Mouse (Mus musculus) left cerebral cortex, adult 18-20 months (tissue): ENCODE results near the gene Ltc4s. TPM values are rescaled to one million over a fixed set of nuclear protein-coding genes. Genes with fewer than 3 reads are reported as not detected.

Experiments used
- DNase-seq, 2 experiments: peaks; one replicate each; pipeline ENCODE4 v3.0.0; 2021 to 2022; ENCODE audit warnings: low spot score in 2 of 2, mixed read lengths in 1 of 2
- total RNA-seq, 2 experiments: library from RNA; stranded (reverse); gene quantifications; 2 replicates each; pipeline ENCODE4 v1.2.3; 2021

The Ltc4s gene
- total RNA-seq, 2 experiments from 2014 or later: 6.1 to 7.0 TPM

- DNase-seq: no peak
Observed at GRCm38 (mm10) chr11:50252166-50252565, 13.8 kb upstream of the Ltc4s start.

DNA sequence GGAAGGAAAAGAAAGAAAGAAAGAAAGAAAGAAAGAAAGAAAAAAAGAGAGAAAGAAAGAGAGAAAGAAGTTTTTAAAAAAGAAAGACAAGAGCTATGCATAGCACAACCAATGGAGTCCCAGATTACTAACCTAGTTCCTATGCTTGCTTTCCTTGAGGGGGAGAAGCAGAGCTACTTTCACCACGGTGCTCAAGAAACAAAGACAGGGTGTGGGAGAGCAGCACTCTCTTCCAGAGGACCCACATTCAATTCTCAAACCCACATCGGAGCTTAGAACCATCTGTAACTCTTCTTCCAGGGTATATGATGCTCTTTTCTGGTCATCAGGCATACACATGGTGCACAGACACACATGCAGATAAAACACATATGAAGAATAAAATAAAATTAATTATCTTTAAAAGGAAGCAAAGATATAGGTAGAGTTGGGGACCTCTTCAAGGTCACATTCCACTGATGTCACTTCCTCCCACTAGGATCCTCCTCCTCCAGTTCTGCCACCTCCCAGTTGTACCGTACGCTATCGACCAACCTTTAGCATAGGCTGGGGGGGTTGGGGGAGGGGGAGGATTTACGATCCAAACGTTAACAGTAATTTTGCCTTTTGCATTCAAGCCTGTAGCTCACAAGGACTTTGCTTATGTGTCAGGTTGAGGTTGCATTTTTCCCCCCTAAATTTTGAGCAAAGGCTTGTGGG lies 10.2 kb upstream of the Ltc4s start:
- DNase-seq: no peak

DNA sequence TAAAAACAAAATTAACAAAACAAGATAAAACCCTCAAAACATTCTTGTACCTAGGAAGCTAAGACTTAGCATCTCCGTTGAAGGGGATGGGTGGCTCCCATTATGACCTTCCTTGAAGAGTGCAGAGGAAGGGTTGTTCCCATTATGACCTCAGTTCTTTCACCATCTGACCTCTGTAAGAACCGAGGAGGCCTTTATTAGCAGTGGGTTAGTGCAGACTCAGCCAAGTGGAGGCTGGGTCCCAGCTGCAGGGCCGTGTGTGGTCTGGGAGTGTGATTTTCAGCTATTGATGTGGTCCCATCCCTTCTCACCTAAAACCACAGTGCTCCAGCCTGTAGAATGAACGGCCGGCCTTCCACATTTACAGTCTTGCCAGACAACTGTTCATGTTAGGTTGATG lies 6.9 kb upstream of the Ltc4s start:
- no peak for DNase-seq

DNA sequence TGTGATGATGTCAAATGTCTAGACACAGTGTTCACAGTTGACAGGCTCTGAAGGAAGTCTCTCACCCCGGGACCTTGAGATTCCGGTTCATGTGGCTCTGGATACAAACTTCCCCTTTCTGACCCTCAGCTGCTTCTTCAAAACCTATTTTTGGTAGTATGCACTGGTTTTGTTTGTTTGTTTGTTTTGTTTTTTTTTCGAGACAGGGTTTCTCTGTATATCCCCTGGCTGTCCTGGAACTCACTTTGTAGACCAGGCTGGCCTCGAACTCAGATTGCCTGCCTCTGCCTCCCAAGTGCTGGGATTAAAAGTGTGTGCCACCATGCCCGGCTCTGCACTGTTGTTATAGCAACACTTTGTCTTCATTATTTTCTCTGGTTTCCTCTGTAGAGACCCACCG lies 5.5 kb upstream of the Ltc4s start:
- no peak for DNase-seq

- no peak for DNase-seq
Observed at GRCm38 (mm10) chr11:50240235-50240911, 2.0 kb upstream of the Ltc4s start.

DNA sequence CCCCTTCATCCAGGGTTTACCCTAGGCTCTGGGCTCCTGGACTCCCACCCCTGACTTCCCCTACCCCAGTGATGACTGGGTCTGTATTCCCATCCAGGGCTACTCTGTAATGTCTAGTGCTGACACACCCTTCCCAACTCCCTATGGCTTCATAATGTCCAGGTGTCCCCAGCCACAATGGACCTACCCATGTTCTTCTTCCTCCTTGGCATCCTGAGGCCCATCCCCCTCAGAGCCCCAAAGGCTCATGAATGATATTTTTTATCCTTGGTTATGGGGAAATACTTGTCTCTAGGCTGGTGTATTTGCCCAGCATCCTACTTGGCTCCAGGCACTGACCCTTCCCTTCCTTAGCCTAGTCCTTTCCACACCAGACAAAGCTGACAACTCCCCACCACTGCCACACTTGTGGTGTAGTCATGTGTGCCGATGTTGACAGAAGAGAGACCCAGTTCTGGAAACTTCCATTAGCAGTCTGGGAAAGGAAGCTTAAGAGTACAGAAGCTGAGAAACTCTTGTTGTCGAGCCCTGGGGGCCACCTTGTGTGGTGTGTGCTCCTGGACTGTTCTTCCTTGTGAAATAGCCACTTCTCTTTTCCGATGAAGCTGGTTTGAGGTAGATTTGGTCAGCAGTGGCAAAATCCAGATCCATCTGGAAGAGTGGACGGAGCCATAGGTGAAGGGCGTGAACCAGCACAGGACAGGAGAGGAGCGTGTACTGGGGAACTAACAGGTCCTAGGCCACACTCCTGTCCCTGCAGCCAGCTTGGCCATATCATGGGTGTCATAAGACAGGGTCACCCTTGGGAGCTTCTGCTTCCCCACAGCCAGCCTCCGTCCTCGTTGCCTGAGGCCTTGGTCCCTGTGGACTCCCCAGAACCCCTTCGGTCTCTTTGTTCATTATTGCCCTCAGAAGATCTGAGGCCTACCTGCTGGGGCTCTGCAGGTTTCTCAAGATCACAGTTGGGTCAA lies 690 bp upstream of the Ltc4s start:
- DNase-seq: no peak

DNA sequence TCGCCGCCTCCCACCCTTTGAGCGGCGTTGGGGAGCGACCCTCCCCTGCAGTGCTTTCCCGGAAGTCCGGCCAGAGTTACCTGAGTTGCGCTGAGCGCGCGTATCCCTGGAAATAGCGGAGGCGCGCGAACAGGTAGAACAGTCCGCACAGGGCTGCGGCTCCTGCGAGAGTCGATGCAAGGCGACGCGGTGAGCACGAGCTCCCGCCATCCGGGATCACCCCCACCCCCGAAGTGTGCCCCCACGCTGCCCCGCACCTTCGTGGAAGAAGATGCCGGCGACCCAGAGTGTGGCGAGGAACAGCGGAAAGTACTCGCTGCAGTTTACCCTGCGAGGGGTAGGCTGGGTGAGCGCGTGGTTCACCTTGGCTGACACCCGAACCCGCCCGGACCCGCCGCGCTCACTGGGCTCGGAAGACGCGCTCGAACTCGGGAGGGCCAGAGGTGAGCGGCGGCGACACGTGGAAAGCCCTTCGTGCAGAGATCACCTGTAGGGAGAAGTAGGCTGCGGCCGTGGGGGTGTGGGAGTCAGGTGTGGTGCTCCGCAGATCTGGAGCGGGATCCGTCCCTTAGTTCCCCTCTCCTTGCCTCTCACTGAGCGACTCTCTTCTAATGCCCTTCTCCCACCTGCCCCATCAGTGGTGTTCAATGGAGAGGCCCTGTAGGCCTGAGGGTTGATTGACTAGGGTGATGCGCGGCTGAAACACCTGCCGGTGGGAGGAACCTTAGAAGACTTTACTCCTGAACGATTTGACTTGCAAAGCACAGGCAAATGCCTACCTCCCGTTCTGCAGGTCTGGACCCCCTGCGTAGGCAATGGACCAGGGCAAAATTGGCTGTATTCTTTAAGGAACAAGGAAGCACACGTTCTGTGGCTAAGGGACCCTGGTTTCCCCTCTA lies 1.2 kb downstream of the Ltc4s start:
- DNase-seq: no peak

DNA sequence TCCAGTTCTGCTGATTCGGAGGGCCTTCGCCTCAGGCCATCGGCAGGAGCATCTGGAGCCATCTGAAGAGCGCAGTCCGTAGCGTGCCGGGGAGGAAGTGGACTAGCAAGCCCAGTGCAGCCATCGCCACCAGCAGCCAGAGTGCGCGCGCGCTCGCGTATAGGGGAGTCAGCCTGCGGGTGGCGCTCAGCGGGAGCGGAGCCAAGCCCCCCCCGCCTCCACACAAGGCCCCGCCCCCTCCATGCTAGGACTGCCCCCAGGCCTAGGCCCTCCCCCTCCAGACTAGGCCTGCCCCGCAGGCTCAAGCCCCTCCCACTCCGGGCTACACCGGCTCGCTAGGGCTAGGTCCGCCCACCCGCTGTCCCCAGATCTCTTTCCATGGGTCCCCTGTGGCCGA lies 1.9 kb downstream of the Ltc4s start:
- DNase-seq: peak; percentile 75 to 77

DNA sequence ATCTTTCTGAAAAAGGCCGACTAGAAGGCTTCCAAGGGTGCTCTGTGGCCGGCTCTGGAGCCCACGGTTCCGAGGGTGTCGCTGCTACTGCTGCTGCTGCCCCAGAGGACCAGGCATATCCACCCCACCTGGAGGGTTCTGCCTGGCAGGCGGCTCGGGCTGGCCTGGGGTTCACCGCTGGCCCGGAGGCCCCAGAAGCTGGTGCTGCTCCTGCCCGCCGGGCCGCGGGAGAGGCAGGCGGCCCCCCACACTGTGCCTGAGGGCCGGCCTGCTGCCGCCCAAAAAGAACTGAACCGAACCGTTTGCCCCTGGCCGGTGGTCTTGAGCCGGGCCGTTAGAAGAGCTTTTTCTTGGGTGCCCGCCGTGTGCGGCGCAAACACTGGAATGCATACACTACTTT lies 3.8 kb downstream of the Ltc4s start:
- no peak for DNase-seq

- DNase-seq: no peak
Observed at GRCm38 (mm10) chr11:50233993-50234392, 4.4 kb downstream of the Ltc4s start.

DNA sequence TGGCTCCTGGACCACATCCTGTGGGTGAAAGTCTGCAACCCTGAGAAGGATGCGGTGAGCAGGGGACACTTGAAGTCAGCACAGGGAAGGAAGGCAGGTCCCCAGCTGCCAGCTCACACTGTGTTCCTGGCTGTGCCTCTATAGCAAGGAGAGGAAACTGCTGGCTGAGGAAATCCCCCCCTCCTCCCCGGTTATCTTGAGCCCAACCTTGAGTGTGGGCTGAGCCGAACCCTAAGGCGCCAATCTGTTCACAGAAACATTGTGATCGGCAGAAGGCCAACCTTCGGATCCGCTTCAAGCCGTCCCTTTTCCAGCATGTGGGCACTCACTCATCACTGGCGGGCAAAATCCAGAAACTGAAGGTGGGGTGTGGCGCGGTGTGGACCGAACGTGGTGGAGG lies 5.4 kb downstream of the Ltc4s start:
- peak; percentile 62 to 69 for DNase-seq

- peak; percentile 59 to 78 for DNase-seq
Observed at GRCm38 (mm10) chr11:50231411-50231810, 7.0 kb downstream of the Ltc4s start.

DNA sequence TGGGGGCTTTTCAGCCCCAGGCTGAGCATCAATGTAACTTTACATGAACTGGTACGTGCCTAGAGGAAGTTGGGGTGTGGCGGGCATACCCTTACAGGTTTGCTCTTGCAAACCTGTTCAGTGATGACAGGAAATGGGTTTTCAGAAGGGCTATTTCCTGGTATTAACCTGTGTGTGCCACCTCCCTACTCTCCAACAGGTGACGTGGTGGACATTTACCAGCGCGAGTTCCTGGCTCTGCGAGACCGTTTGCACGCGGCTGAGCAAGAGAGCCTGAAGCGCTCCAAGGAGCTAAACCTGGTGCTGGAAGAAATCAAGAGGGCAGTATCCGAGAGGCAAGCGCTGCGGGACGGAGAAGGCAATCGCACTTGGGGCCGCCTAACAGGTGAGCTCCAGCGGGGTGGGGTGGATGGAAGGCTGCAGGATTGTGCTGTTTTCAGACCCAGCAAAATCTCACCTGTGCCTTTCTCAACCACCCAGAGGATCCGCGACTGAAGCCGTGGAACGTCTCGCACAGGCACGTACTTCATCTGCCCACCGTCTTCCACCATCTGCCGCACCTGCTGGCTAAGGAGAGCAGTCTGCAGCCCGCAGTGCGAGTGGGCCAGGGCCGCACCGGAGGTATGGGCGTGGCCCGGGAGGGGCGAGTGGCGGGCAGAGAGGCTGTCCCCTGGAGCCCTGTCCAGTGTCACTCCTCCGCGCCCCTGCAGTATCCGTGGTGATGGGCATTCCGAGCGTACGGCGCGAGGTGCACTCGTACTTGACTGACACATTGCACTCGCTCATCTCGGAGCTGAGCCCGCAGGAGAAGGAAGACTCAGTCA lies 7.7 kb downstream of the Ltc4s start:
- DNase-seq: no peak

DNA sequence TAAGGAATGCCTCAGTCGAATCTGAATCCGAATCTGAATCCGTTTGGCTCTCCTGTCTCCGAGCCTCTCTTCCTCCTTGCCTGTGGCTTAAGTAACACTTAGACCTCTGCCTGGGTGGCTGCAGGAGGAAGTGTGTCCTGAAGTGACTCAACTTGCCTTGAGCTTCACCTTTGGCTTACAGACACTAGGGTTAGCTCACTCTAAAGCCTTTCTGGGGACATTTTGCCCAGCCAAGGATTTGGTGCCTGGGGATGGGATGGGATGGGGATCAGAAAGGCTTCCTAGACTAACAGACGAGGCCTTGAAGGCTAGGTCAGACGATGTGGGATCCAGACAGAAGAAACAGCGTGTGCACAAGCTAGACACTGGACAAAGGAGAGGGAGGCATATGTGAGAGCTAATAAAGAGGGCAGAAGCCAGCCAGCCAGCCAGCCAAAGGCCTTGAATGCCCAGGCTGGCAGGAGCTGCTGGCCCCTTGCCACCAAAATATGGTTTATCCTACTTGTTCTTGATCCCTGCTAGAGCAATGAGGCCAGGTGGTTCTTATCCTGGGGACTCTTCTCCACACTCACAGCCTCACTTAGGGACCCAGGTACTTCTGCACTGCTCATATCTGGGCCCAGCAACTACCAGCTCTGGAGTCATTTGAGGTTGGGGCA lies 9.0 kb downstream of the Ltc4s start:
- DNase-seq: no peak

- no peak for DNase-seq
Observed at GRCm38 (mm10) chr11:50228772-50229171, 9.6 kb downstream of the Ltc4s start.

DNA sequence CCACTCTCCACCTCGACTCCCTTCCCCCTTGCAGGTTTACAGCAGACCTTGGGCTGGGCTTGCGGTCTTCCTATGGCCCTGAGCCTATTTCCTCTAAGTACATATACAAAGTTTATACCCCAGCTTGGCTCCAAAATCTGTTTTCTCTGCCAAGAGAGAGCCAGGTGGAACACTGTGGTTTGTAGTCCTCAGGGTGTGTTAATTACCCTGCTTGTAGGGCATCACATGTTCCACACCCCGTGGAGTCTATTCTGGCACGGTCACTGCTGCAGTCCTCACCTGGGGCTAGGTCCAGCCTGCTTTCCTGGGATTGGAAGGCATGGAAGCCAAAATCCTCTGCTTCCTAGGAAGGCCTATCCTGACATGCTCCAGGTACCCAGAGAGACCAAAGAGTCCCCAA lies 10.7 kb downstream of the Ltc4s start:
- DNase-seq: no peak

DNA sequence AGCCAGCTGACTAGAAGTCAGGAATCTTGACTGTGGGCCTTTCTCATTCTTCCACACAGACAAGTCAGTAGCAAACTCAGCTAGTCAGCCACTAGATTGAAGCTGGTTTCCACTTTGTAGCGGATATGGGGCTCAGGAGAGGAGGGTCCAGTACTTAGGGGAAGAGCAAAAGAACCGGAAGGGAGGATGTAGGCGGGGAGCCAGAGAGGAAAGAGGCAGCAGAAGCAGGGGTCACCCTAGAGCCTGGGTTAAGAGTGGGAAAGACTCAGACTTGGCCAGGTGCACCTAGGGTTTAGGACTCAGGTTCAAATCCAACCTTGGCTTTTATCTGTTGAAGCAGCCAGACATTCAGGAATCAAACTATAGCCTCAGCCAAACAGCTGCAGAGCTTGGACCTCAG lies 11.2 kb downstream of the Ltc4s start:
- DNase-seq: no peak

- DNase-seq: no peak
Observed at GRCm38 (mm10) chr11:50226406-50226805, 12.0 kb downstream of the Ltc4s start.

- DNase-seq: peak; percentile 30 to 44
Observed at GRCm38 (mm10) chr11:50225611-50226378, 12.6 kb downstream of the Ltc4s start.
